Mouse (Mus musculus): ENCODE measurements at regions not wholly inside any gene's neighbourhood (a gene's known extent, or its start where the extent isn't known, plus 50 kb on each side); places are given as distances from the start of the nearest gene placed in this dataset.

DNA sequence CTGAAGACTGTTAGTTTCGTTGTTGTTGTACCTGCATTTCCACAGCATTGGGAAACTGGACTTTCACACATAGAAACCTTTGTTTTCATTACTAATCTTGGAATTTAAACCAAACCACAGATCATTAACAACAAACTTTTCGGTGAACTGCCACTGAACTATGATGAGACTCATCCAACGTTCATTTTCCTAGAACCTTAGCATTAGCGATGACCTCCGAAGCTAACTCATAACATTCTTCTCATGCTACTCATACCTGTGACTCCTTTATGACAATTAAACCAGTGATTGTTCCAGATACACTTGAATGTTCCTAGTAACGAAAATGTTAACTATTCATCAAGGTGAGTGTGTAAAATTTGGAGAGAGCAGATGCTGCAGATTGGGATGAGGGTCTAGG, 917.5 kb upstream of the Mdga2 start:
- Histone ChIP-seq H3K4me3 (replicated peaks; ENCODE audit: low read depth, low read length) (no peak overlapping the region), H3K4me1 (replicated peaks; ENCODE audit: insufficient read depth, low read length) (no peaks in the 10 kb centered on the region), H3K27me3 (ENCODE audit: insufficient read depth, low read length) (no peaks in the 10 kb centered on the region), H3K36me3 (ENCODE audit: insufficient read depth, low read length) (no peaks in the 10 kb centered on the region), H3K4me2 (ENCODE audit: low read length) (no peak overlapping the region), H3K9me3 (replicated peaks; ENCODE audit: low read length) (no peaks in the 10 kb centered on the region), H3K27ac (no peak overlapping the region), H3K9ac (ENCODE audit: low read depth, low read length) (no peak overlapping the region)
- WGBS = 79% methylated on average over 6 of the region's 6 CpGs
- DNase-seq (ENCODE audit: low spot score) (no peak), ATAC-seq (replicated peaks; ENCODE audit: low FRiP score, low read depth) (no peak)
- TF ChIP-seq CTCF (IDR thresholded peaks at IDR 0.05; ENCODE audit: low read depth) = no peak

DNA sequence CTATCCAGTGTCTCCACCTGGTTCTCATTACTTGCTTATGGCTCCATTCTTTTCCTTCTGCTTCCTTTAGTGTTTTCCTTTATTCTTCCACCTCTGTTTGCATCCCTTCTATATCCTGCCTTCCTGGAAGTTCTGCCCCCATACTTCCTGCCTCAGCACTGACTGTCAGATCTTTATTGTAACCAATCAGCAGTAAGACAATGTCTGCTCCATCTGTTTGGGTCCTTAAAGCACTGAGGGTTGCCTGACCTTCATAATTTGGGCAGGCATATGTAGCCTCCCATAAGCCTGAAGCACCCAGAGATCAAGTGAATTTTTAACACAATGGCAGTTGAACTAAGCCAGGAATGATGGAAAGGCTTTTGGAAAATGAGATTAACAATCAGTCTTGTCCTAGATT, 909.4 kb upstream of the Mdga2 start:
- H3K9me3 ChIP-seq (replicated peaks; ENCODE audit: low read length) = no peaks in the 10 kb centered on the region
- H3K4me2 ChIP-seq (ENCODE audit: low read length) = no peak overlapping the region
- no peak for TF ChIP-seq CTCF (IDR thresholded peaks at IDR 0.05; ENCODE audit: low read depth)
- no peak overlapping the region for H3K27ac ChIP-seq
- H3K36me3 ChIP-seq (ENCODE audit: insufficient read depth, low read length) = no peaks in the 10 kb centered on the region
- DNase-seq (ENCODE audit: low spot score) = no peak
- H3K4me1 ChIP-seq (replicated peaks; ENCODE audit: insufficient read depth, low read length) = no peaks in the 10 kb centered on the region
- ATAC-seq (replicated peaks; ENCODE audit: low FRiP score, low read depth) = no peak
- H3K27me3 ChIP-seq (ENCODE audit: insufficient read depth, low read length) = no peaks in the 10 kb centered on the region
- H3K9ac ChIP-seq (ENCODE audit: low read depth, low read length) = no peak overlapping the region
- H3K4me3 ChIP-seq (replicated peaks; ENCODE audit: low read depth, low read length) = no peak overlapping the region

GRCm38 (mm10) chr12:68115762-68116161, 893.4 kb upstream of the Mdga2 start:
- Histone ChIP-seq H3K4me3 (replicated peaks; ENCODE audit: low read depth, low read length) (no peak overlapping the region), H3K4me2 (ENCODE audit: low read length) (no peak overlapping the region), H3K27ac (no peak overlapping the region), H3K9ac (ENCODE audit: low read depth, low read length) (no peak overlapping the region), H3K27me3 (ENCODE audit: insufficient read depth, low read length) (no peaks in the 10 kb centered on the region), H3K36me3 (ENCODE audit: insufficient read depth, low read length) (no peaks in the 10 kb centered on the region), H3K9me3 (replicated peaks; ENCODE audit: low read length) (no peaks in the 10 kb centered on the region), H3K4me1 (replicated peaks; ENCODE audit: insufficient read depth, low read length) (no peaks in the 10 kb centered on the region)
- WGBS = 71% methylated on average over 1 of the region's 1 CpGs
- TF ChIP-seq CTCF (IDR thresholded peaks at IDR 0.05; ENCODE audit: low read depth) = no peak
- no peak for ATAC-seq (replicated peaks; ENCODE audit: low FRiP score, low read depth)
- no peak for DNase-seq (ENCODE audit: low spot score)
